Mouse (Mus musculus) liver, adult 2 months (tissue): ENCODE results near the gene Ifi47.

Source experiments
- CTCF ChIP-seq: fragments of 200-500 bp; IDR thresholded peaks from 2 replicates; pipeline ENCODE4 v1.5.1; 2011; ENCODE audit warnings: low read depth, low read length, control low read depth
- POLR2A ChIP-seq: fragments of 200-500 bp; IDR thresholded peaks from 2 replicates; pipeline ENCODE4 v1.6.1; 2011; ENCODE audit warnings: low read length, control low read depth; ENCODE audit not compliant: insufficient read depth; ENCODE audit errors: extremely low read depth

GRCm38 (mm10) chr11:49114774-49115173, 38.4 kb downstream of the Ifi47 start, which contains the start of gene Olfr1396:
- no peak for TF ChIP-seq CTCF
- no peak for TF ChIP-seq POLR2A
